Comparison of ENCODE assay signal across 10 mouse cellular contexts in the genomic region with DNA sequence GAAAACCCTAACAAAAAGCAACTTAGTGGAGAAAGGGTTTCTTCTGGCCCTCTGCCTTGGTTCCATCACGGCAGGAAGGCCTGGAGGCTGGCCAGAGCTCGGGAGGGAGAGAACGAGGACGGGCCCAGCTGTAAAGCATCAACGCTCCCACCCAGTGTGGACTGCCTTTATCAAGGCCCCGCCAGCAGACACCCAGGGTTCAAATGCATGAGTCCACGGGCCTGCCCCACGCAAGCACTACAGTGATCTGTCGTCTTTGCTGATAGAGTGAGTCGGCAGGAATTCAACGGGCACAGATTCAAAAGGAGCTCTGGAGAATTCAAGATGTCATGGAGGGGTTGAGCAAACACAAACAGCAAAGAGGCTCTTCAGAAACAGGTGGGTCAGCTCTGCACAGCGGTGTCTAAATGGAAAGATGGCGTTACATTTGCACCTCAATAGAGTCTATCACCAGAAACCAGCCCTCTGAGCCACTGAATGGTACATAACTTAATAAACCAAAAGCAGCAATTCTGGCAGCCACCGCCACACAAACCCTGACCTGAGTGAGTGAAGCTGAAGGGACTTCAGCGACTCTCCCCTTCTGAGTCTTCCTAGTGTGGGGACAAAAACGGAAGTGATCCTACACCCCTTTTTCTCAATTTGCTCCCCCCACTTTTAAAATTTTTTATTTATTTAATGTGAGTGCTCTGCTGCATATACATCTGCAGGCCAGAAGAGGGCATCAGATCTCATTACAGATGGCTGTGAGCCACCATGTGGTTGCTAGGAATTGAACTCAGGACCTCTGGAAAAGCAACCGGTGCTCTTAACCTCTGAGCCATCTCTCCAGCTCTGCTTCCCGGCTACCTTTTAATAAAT. TPM values are rescaled to one million over a fixed set of nuclear protein-coding genes. Genes with fewer than 3 reads are reported as not detected.
A peak's percentile ranks its signal among the peaks of the same experiment; 100 is the strongest.
DNase-seq lines count a peak whose midpoint lies in the region; ATAC-seq and TF ChIP-seq lines count a peak whose summit lies in the region.
"Had no signal": no experiment of that assay in that cellular context is flagged by ENCODE, and none has a peak within 500 bp of the region (broad histone marks: within the 10 kb centered on the region; RNA-seq: fewer than 3 reads in every experiment).

No protein-coding gene starts in this region.

- no peak for TF ChIP-seq EP300 in liver, embryonic 14.5 days (IDR thresholded peaks at IDR 0.05; ENCODE audit: low read depth)

- TF ChIP-seq CTCF in liver, embryonic 14.5 days (IDR thresholded peaks at IDR 0.05; ENCODE audit: low read depth) = peak; percentile 13; the same call in 1 of the 2 replicates

- no peak for ATAC-seq in liver, embryonic 14.5 days (ENCODE audit: insufficient read depth)

- H3K36me3 ChIP-seq in liver, embryonic 14.5 days (replicated peaks; ENCODE audit: control insufficient read depth, insufficient read depth, low read depth) = no peaks in the 10 kb centered on the region

- H3K9ac ChIP-seq in liver, embryonic 14.5 days (replicated peaks) = no peak overlapping the region

- DNase-seq in heart, postnatal 14 days = peak; percentile 16 to 25
- DNase-seq in heart, adult 8-10 months (ENCODE audit: low spot score) = no peak
- DNase-seq in urinary bladder, postnatal 14 days (ENCODE audit: low spot score) = peak; percentile 15
- no peak for DNase-seq in urinary bladder, postnatal 10 days (ENCODE audit: low spot score)
- no peak for DNase-seq in liver, embryonic 14.5 days (ENCODE audit: low read depth in 3 of 3, low spot score in 3 of 3)
- no peak for DNase-seq in spleen, adult 12 weeks (ENCODE audit: low spot score)
- DNase-seq in adrenal gland, adult 2 months = no peak
- no peak for DNase-seq in thymus, postnatal 14 days
- DNase-seq: adrenal gland, postnatal 10 days had no signal

- intact Hi-C loops in heart, postnatal 14 days (cut with DNase I) = no loop called here

- H3K27me3 ChIP-seq in liver, embryonic 14.5 days (ENCODE audit: control insufficient read depth, insufficient read depth, low read length) = no peaks in the 10 kb centered on the region

- no peaks in the 10 kb centered on the region for H3K9me3 ChIP-seq in liver, embryonic 14.5 days (ENCODE audit: control insufficient read depth, low read length)
- H3K9me3 ChIP-seq: hindbrain, embryonic 10.5 days had no signal

- no peak overlapping the region for H3K4me2 ChIP-seq in liver, embryonic 14.5 days (ENCODE audit: low read depth)

- 59% methylated on average over 18 of the region's 18 CpGs for WGBS in liver, embryonic 14.5 days (ENCODE audit: insufficient replicate concordance)

- no peaks in the 10 kb centered on the region for H3K4me1 ChIP-seq in liver, embryonic 14.5 days (replicated peaks; ENCODE audit: control insufficient read depth in 2 of 2, insufficient read depth in 2 of 2, low read length in 1 of 2)
- H3K4me1 ChIP-seq: hindbrain, embryonic 10.5 days had no signal

- H3K4me3 ChIP-seq in liver, embryonic 14.5 days (ENCODE audit: insufficient read depth in 1 of 2, low read depth in 2 of 2, low read length in 2 of 2) = no peak overlapping the region
- H3K4me3 ChIP-seq: hindbrain, embryonic 10.5 days had no signal

- H3K27ac ChIP-seq in liver, embryonic 14.5 days = no peak overlapping the region
- H3K27ac ChIP-seq: hindbrain, embryonic 10.5 days had no signal

RNA-seq across cellular contexts. Expression of a gene that starts 45.3 kb away (rescaled TPM):
- total RNA-seq in heart, postnatal 14 days (2021) = 10 to 100 TPM; 40.6 to 41.7 TPM
- 10 to 100 TPM; 32.8 to 40.1 (median 34.9) TPM for total RNA-seq in heart, adult 8-10 months (2022)
- 8.0 and 10.7 TPM in 2 replicates for polyA plus RNA-seq in liver, embryonic 14.5 days (2012; rRNA removed)
- 3.3 TPM in 2 replicates for polyA plus RNA-seq in liver, embryonic 14.5 days (2014; fragmentation: Nextera tagmentation; extraction: Ambion mirVana)
- 10 to 100 TPM; 40.5 to 45.9 TPM for total RNA-seq in adrenal gland, adult 2 months (2021)
- polyA plus RNA-seq in adrenal gland, adult 2 months (2012; rRNA removed) = 18.9 and 19.4 TPM in 2 replicates

Comparison
In these comparisons a context has a peak if more than half of its experiments do, and no peak if none do; other contexts are left out.
1. DNase-seq: peak in heart, postnatal 14 days (2 of 2) and urinary bladder, postnatal 14 days (single experiment); none in heart, adult 8-10 months (single experiment), urinary bladder, postnatal 10 days (single experiment), liver, embryonic 14.5 days (0 of 3), spleen, adult 12 weeks (single experiment), adrenal gland, adult 2 months (single experiment) and thymus, postnatal 14 days (single experiment).